Mouse (Mus musculus): ENCODE results near the gene Mfsd6l.
A peak's percentile ranks its signal among the peaks of the same experiment; 100 is the strongest.

Gene Mfsd6l

DNA sequence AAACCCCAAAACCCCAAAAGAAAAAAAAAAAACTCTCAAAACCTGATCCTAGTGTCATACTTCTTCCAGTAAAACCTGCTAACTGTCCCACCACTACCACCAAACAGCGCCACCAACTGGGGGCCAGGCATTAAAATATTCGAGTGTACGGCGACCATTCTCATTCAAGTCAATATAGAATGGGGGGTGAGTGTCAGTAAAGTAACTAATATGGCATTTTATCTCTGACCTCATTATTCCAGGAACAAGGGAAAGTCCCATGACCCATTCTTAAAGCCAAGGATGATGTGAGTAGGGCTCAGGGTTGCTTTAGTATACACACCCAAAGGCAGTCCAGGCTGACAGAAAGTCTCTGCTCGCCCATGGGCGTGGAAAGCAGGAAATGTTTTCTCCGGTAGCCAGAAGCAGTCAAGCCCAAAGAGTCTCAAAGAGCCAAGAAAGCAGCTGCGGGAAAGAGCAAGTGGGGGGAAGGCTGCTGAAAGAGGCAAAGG lies 2.0 kb upstream of the Mfsd6l start:
- DNase-seq (ENCODE audit: low spot score in 2 of 2), result no peak

DNA sequence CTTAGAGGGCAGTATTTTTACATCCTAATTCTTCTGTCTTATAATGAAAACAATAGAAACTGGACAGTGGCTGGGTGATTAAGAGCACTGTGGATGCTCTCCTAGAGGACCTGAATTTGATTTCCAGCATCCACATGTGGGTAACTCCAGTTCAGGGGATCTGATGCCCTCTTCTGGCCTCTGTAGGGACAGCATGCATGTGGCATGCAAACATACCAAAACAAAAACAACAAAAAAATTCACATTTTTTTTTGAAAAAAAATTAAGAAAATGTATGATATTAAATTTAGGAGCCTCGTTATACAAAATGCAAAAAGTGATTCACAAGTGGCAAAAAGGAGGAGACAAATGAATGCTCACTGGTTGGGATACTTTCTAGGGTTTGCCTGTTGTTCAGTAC lies 3.6 kb downstream of the Mfsd6l start:
- DNase-seq (ENCODE audit: low spot score in 2 of 2), result no peak

DNA sequence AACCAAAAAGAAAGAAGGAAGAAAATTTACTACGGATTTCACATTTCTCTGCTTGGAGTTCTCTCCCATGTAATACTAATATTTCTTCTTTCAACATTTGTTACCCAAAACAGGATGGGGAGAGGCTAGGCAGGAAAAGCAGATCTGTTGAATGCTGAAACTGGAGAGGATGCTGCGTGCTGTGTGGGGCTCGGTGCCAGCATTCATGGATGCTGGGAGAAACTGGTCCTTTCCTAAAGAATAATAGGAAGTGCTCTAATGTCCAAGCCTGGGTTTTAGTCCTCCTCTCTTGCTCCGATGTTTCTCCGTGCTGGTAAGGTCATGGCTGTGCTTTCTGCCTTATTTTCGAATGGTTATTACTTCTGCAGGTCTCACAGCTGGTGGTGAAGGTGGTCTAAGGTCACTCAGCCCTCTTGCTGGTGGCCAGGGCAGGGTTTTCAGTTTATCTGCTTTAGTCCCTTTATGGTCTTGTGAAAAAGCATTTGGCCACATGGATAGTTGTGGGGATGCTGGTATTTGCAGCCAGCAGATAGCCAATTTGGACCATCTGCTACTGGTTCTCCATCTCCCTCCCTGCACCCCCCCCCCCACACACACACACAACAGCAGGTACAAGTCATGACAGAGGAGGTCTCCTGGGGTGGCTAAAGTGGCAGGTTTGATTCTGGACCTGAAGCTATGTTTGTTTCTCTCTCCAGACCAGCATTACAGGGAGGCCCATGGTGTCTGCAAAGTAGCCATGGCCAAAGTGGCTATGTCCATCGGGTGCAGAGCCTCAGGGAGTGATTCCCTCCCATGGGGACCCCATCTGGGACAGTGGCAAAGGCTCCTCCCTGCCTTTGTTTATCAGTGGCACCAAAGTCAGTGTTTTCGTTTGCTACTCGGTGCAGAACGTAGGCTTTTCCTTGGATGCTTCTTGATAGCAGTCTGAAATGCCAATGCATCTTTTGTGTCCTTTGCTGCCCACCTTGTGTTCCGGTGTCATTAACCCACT lies 6.3 kb downstream of the Mfsd6l start:
- no peak for DNase-seq (ENCODE audit: low spot score in 2 of 2)

DNA sequence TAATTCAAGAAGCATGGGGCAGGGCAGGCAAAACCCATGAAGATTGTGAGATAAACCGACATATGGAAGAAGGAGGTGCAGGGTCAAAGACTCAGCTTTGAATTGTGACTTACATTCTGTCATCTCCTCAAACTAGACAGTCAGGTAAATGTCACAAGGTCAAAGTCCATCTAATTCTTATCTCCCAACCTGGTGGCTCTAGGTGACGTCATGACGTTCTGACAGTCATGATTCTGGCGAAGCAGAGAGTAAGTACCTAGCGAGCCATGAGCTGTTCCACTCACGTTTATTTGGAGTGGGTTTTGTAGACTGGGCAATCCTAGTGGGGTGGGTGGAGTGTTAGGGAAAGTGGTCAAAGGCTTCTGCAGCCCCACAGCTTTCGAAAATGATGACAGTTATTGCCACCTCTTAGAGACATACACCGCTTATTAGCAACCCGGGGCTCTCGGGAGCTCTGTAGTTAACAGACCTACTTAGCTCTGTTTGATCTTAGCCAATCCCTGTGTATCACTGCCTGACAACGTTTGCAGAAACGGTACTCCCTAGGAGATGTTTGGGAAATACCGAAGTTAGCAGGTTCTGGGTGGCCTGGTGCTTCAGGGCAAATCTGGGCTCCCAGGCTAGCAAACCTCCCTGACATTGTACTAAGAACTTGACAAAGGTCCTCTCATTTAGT lies 8.5 kb downstream of the Mfsd6l start:
- no peak for DNase-seq (ENCODE audit: low spot score in 2 of 2)

DNA sequence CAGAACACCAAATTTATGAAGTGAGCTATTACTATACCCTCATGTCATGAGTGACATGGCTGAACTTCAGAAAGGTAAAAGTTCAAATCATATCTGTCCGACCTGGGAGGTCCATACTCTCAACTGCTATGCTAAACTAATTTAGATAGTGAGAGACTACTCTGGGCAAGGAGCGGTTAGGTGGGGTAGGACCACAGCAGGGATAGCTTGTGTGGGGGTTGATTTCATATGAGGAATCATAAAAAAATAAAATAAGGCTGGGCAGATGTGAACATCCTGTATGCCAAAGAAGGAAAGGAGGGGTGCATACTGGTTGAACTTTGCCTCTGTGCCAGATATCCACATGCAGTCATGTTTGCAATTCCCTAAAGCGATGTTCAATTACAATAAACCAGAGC lies 9.0 kb downstream of the Mfsd6l start:
- no peak for DNase-seq (ENCODE audit: low spot score in 2 of 2)

DNA sequence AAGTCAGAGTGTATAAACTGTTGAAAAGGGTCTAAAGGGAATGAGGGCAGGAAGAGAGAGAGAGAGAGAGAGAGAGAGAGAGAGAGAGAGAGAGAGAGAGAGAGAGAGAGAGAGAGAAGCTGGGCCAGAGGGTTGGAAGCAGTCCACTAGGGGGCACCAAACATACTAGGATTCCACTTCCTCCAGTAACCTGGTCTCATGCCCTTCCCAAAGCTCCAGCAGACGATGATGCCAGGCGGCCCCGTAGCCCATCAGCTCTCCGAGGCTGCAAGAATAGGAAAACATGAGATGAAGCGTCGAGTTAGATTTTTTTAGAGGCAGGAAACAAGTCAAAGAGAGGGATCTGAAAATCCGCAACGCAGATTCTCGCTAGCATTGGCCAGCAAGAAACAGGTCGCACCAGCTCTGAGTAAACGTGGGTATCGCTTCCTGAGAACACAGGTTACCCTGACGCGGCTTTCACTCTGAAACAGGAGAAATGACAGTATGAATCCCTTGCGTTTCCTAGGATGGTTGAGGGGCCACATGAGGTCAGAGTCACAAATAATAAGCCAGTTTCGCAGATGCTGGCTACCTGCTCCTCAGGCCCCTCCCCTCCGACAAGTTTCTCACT lies 10.6 kb downstream of the Mfsd6l start:
- DNase-seq (ENCODE audit: low spot score in 2 of 2), result peak; percentile 66 to 77

DNA sequence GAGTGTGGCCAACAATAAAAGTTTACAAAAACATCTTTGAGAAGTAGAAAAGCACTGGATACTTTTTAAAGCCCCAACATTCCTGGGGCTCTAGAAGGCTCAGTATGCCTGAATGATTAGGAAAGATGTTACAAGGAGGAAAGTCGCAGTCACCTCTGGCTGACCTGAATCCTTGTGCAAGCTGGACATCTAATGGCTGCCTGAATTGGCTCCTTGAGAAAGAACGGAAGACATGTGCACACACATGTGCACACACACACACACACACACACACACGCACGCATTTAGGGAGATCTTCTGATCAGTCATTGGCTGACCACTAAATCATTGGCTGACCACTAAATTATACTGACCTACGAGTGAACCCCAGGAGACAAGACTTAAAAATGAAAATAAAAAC lies 14.9 kb downstream of the Mfsd6l start:
- no peak for DNase-seq (ENCODE audit: low spot score in 2 of 2)

DNA sequence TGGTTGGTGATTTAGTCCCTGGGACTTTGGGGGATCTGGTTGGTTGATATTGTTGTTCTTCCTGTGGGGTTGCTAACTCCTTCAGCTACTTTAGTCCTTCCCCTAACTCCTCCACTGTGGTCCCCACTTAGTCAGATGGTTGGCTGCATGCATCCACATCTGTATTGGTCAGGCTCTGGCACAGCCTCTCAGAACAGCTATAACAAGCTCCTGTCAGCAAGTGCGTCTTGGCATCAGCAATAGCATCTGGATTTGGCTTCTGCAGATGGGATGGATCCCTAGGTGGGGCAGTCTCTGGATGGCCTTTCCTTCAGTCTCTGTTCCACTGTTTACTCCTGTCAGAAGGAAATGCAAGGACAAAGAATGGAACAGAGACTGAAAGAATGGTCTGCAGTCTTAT lies 21.1 kb downstream of the Mfsd6l start:
- no peak for DNase-seq (ENCODE audit: low spot score in 2 of 2)

DNA sequence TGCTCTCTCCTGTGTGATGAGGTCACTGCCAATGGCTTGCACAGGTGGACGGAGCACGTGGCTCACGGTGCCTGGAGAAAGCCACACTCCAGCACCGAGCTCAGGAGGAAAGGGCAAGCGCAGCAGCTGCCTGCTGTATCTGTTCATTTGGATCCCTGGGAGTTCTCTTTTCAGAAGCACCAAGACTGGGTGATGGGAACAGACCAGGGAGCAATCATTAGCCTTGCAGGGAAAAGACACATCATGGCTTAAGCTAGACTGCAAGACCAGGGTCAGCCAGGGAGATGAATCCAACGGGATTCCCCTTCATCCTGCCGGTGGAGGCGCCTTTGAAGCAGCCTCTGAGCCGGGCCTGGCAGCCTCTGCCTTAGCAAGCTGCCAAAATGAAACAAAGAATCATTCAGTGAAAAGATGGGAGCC lies 23.5 kb downstream of the Mfsd6l start:
- DNase-seq (ENCODE audit: low spot score in 2 of 2), result peak; percentile 58

DNA sequence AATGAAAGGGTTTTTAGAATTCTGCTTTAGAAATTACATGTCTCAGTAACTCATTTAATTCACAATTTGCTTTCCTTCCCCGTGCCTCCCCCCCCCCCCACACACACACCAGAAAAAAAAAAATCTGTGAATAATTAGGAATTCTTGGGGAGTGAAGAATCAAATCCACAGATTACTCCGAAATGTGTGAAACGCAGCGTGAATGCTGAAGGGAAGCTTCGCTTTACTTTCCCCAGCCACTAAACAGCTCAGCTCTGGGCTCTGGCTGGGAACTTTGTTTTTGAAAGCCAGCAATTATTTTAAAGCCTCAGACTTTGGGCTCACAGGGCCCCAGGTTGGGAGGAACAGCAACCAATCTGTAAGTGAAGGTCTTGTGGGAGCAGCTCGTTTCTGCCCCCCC lies 24.6 kb downstream of the Mfsd6l start:
- no peak for DNase-seq (ENCODE audit: low spot score in 2 of 2)

DNA sequence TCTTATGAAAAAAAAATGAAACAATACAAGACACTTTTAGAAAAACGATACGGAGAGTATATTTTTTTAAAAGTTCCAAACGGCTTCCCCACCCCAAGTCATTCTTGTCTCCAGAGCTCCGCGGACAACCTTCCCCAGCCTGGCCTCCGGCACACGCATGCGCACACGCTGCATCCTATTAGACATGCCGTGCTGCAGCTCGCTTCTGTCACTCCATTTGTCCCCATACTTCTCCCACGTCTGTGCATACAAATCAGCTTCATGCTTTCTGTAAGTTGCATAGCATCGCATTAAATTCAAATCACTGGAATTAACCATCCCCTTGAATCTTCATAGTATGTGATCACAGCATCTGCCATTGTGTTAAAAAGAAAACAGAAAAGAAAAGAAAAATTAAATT lies 27.2 kb downstream of the Mfsd6l start:
- DNase-seq (ENCODE audit: low spot score in 2 of 2), result peak in 1 of 2 experiments; percentile 37

DNA sequence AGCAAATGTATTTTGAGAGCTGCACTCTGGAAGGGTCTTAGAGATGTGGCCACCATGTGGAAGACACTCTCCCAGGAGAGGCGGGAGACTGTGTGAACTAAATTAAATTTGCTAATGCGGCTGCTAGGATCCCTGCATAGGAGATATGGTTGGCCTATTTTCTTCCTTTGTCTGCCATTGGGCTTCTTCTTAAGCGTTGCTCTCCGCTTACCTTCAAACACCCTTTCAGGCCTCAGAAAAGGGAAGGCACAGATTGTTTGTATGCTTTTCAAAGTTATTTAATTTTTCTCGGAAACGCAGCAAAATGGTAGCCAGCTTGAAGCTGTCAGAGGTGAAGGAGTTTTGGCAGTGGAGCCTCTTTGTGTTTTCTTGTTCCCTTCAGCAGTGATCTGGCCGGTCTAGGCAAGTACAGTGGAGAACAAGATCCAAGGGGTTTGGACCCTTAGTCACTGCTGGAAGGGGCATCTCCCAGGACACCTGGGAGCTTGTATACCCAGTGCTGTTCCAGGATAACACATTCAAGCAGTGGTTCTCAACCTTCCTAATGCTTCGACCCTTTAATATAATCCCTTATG lies 28.0 kb downstream of the Mfsd6l start:
- no peak for DNase-seq (ENCODE audit: low spot score in 2 of 2)

DNA sequence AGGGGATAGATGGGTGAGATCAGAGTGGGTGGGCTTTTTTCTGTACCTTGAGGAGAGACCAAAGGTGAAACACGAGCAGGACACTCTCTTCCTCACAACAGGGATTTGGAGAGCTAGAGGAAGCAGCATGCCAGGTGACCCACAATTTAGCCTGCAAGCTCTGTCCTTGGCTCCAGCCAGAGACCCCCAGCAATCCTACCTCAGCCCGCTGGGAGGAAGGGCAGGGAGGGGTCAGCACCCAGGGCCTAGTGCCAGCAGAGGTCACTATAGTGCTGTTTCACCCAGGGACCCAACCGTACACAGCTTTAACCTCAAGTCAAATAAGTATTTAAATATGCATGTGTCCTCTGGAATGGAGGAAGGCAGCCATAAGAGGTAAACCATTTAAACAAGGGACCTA lies 29.9 kb downstream of the Mfsd6l start:
- DNase-seq (ENCODE audit: low spot score in 2 of 2), result no peak

DNA sequence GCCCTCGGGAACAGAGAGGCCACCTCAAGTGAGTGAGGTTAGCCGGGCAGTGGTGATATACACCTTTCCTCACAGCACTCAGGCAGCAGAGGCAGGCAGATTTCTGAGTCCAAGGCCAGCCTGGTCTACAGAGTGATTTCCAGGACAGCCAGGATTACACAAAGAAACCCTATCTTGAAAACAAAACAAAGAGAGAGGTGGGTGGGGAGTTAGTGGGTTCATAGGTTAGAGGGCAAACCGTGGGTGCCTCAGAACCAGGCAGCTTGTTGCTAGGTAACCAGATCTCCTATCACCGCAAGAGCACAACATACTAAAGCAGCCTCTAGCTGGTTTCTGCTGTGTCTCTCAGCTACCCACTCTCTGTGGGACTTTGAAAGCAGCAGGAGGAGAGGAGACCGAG lies 30.7 kb downstream of the Mfsd6l start, which contains the start of gene Ccdc42:
Gene Ccdc42 (plus strand): TSS at position 301 of the 400 bp plus-strand sequence.
- DNase-seq (ENCODE audit: low spot score in 2 of 2), result no peak

DNA sequence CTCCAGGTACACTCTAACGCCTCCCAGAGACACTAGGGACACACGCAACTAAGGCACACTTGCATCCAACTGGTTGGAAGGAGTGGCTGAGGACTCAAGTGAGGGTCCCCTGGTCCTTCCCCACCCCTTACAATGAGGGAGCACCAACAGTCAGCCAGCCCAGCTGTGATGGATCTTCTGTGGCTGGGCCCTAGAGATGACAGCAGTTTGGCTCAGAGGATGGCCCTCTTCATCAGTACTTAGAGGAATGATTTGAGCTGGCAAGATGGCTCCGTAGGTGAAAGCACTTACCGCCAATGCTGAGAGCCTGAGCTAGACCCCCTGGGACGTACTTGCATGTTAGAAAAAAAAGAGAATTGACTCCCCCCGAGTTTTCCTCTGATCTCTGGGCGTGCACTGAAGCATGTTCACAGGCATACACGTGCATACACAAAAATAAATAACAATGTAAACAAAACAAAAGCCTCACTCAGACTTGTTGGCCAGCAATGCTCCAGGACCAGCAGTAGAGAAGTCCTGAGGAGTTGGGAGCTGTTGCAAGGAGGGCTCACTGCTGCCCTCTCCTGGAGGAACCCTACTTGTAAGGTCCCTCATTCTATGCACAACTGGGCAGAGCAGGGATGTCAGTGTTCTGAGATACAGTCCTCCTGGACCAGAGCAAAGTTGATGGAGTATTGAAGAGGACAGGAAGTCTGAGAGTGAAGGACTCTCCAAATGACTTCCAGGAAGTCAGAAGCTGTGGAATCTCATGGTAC lies 33.2 kb downstream of the Mfsd6l start:
- peak in 1 of 2 experiments; percentile 64 for DNase-seq (ENCODE audit: low spot score in 2 of 2)

DNA sequence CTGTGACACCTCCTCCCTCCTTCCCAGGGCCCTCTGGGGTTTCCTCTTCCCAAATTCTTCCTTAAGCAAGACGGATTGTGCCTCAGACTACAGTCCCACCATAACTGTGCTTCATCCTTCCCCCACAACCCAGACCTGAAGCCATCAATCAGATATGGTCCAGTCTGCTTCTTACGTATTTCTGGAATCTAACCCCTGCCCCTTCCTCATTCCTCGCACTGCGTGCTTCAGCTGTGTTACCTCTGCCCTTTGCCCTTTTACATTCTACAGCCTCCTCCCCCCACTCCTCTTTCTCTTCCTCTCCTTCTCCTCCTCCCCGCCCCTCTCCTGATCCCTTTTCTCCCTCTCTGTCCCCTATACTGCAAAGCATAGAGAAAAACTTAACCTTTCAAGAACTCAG lies 35.7 kb downstream of the Mfsd6l start:
- no peak for DNase-seq (ENCODE audit: low spot score in 2 of 2)

DNA sequence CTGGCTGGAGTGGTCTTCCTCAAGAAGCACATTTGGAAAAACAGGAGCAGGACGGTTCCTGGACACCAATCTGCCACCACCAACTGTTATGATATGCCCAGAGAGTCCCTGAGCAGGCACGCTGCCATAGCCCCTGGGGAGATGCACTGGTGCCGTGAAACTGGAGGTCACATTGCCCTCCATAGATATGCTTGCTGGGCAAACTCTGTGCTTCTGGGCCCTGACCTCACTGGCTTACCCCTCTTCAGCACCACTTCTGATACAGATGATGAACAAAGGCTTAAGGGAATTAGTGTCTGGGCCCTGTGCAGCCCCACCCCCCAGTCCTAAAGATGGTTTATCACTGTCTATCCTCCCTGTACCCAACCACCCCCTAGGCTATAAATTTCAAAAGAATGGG lies 37.3 kb downstream of the Mfsd6l start:
- DNase-seq (ENCODE audit: low spot score in 2 of 2), result no peak

DNA sequence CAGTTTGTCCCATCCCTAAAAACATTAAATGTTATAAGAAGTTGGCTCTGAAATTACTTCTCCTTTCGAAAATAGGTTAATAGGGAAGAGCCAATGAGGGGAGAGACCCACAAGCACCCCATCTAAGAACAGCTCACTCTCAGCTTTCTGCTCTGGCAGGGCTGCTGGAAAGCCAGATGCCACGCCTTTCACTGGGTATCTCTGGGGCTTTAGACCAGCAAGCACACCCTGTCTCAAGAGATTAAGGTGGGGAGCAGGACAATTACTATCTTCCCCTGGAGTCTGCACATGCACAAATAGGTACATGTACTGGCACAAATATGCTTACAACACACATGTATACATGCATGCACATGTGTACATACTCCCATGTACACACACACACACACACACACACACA lies 41.9 kb downstream of the Mfsd6l start:
- DNase-seq (ENCODE audit: low spot score in 2 of 2), result no peak

DNA sequence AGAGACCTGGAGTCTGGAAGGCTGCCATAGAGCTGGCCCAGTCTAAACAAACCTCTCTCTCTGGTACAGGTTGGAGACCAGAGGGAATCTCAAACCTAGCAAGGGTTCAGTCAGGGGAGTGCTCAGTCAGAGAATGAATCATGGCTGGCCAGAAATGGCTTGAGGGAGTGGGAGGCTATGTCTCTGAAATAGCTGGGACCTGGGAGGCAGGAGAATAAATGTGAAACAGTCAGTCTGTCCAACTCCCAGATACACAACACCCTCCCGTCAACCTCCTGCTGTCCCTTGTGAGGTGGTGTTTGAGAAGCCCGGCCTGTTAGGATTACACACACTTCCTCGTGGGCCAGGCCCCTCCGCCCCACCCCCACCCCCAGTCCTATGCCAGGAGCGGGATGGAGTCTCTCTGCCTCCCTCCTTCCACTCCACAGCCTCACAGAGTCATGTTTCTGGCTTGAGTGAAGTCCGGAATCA lies 44.6 kb downstream of the Mfsd6l start:
- no peak for DNase-seq (ENCODE audit: low spot score in 2 of 2)

DNA sequence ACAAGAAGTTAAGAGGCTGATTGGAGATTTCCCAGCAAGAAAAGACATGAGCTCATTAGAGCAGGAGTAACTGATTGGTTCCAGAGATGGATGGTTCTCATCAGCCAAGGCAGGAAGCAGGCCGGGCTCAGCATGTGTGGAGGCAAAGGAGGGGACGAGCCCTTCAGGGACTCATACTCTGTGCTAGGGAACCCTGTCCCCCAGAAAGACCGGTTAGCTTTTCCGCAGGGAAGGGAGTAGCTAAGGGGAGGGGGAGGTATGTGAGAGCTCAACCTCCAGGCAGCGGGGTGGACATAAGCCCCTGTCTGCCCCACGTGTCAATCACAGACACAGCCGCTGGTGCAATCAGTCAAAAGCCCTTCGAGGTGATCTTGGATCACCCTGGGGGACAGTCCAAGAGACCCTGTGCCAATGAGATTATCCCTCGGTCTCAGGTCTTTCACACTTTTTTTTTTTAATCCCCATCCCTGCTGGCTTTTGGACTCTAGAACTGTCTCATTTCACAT lies 45.6 kb downstream of the Mfsd6l start:
- DNase-seq (ENCODE audit: low spot score in 2 of 2), result no peak

Measured in frontal cortex, postnatal 10 days (tissue).